14 mouse cellular contexts compared by ENCODE assay signal in the genomic region with DNA sequence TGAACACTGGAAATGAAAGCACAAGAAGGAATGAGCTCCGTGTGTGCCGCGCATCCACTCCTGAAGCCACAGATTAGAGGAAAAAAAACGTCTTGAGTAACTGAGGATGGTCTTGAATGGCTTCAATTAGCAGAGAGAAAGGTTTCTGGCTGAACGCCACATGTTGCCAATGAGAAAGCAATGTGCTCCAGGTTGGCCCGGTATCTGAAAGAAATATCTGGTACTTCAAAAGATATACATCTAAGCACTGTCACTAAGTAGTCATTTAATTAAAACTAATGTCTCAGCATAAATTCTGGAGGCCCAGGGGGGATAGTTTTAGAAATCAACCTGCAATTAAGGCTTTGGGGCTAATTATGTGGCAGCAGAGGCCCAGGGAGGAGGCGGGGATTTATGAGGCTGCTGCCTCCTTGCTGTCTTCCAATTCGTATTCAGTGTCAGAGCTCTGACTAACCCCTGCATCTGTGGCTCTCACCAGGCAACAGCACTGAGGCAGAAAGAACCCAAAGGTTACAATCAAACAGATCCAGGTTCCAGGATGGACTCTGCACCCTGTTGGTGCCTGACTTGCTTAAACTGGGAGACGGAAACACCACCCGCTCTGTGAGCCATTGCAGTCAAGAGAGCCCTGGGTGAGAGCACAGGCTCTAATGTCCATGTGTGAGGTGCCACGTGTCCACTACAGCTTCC.
DNase-seq lines count a peak whose midpoint lies in the region; ATAC-seq lines count a peak whose summit lies in the region.
"Had no signal": no experiment of that assay in that cellular context is flagged by ENCODE, and none has a peak within 500 bp of the region (broad histone marks: within the 10 kb centered on the region; RNA-seq: fewer than 3 reads in every experiment).

No protein-coding gene starts in this region.

- H3K4me3 ChIP-seq in hindbrain, embryonic 12.5 days: no peak overlapping the region
- H3K4me3 ChIP-seq in hindbrain, embryonic 10.5 days: no peak overlapping the region
- no peak overlapping the region for H3K4me3 ChIP-seq in embryonic facial prominence, embryonic 11.5 days (ENCODE audit: low read depth, low read length)
- no peak overlapping the region for H3K4me3 ChIP-seq in liver, embryonic 15.5 days (replicated peaks)
- H3K4me3 ChIP-seq: stomach, embryonic 15.5 days had no signal

- no peak overlapping the region for H3K27ac ChIP-seq in hindbrain, embryonic 12.5 days
- H3K27ac ChIP-seq in hindbrain, embryonic 10.5 days: no peak overlapping the region
- no peak overlapping the region for H3K27ac ChIP-seq in embryonic facial prominence, embryonic 11.5 days (replicated peaks; ENCODE audit: low read depth, low read length)
- no peak overlapping the region for H3K27ac ChIP-seq in liver, embryonic 15.5 days (replicated peaks)
- H3K27ac ChIP-seq: stomach, embryonic 15.5 days had no signal

- no peak overlapping the region for H3K4me2 ChIP-seq in hindbrain, embryonic 12.5 days (replicated peaks)
- H3K4me2 ChIP-seq in embryonic facial prominence, embryonic 11.5 days (ENCODE audit: low read depth, low read length): no peak overlapping the region
- H3K4me2 ChIP-seq in liver, embryonic 15.5 days: no peak overlapping the region
- H3K4me2 ChIP-seq: stomach, embryonic 15.5 days had no signal

- peak; percentile 38; the same call in 1 of the 2 replicates for ATAC-seq in hindbrain, embryonic 12.5 days (ENCODE audit: low FRiP score)
- no peak for ATAC-seq in embryonic facial prominence, embryonic 11.5 days (replicated peaks; ENCODE audit: insufficient number of reproducible peaks, low FRiP score, low TSS enrichment, low read depth)
- ATAC-seq in liver, embryonic 15.5 days (ENCODE audit: insufficient read depth): peak; percentile 50; the same call in 1 of the 2 replicates
- ATAC-seq: Patski had no signal

- WGBS in hindbrain, embryonic 12.5 days: 67% methylated on average over 11 of the region's 11 CpGs
- whole genome bisulfite sequencing in hindbrain, embryonic 10.5 days: 72% methylated on average over 11 of the region's 11 CpGs
- WGBS in embryonic facial prominence, embryonic 11.5 days: 48% methylated on average over 11 of the region's 11 CpGs
- 63% methylated on average over 11 of the region's 11 CpGs for WGBS in liver, embryonic 15.5 days (ENCODE audit: insufficient replicate concordance)

- no peaks in the 10 kb centered on the region for H3K9me3 ChIP-seq in hindbrain, embryonic 12.5 days (replicated peaks)
- no peaks in the 10 kb centered on the region for H3K9me3 ChIP-seq in hindbrain, embryonic 10.5 days
- H3K9me3 ChIP-seq in embryonic facial prominence, embryonic 11.5 days (replicated peaks; ENCODE audit: control insufficient read depth, low read length): no peaks in the 10 kb centered on the region
- H3K9me3 ChIP-seq in liver, embryonic 15.5 days (replicated peaks): no peaks in the 10 kb centered on the region
- H3K9me3 ChIP-seq: stomach, embryonic 15.5 days had no signal

- H3K27me3 ChIP-seq in hindbrain, embryonic 12.5 days: no peaks in the 10 kb centered on the region
- no peaks in the 10 kb centered on the region for H3K27me3 ChIP-seq in hindbrain, embryonic 10.5 days (ENCODE audit: insufficient read depth, poor library complexity, severe bottlenecking)
- no peaks in the 10 kb centered on the region for H3K27me3 ChIP-seq in embryonic facial prominence, embryonic 11.5 days (ENCODE audit: control insufficient read depth, insufficient read depth, low read length)
- no peaks in the 10 kb centered on the region for H3K27me3 ChIP-seq in liver, embryonic 15.5 days
- H3K27me3 ChIP-seq: Patski; stomach, embryonic 15.5 days had no signal

- H3K4me1 ChIP-seq in hindbrain, embryonic 12.5 days: peaks cover 9% of the 10 kb centered on the region; the same call in 1 of the 2 replicates
- peaks cover 27% of the 10 kb centered on the region for H3K4me1 ChIP-seq in hindbrain, embryonic 10.5 days (replicated peaks)
- peaks cover 2% of the 10 kb centered on the region; the same call in 1 of the 2 replicates for H3K4me1 ChIP-seq in embryonic facial prominence, embryonic 11.5 days (ENCODE audit: control insufficient read depth, insufficient read depth, low read length)
- H3K4me1 ChIP-seq in liver, embryonic 15.5 days (replicated peaks): 0 out of 2 replicates have a peak, but pooled peaks cover 14% of the 10 kb centered on the region

- DNase-seq in hindbrain, embryonic 10.5 days (ENCODE audit: low spot score): no peak
- peak; percentile 58 for DNase-seq in embryonic facial prominence, embryonic 11.5 days (ENCODE audit: low spot score)
- DNase-seq in kidney, adult 9 months: peak; percentile 93
- DNase-seq in retina, embryonic 14.5 days (ENCODE audit: low spot score): no peak
- DNase-seq in natural killer cell, adult 2 months (ENCODE audit: low spot score in 2 of 2): no peak
- no peak for DNase-seq in layer of hippocampus, adult 9-10 months (ENCODE audit: low spot score)
- DNase-seq: adrenal gland, postnatal 25 days; cerebellum, adult 18-20 months; gastrocnemius, postnatal 36 days; lung, adult 18-20 months had no signal

- no peaks in the 10 kb centered on the region for H3K36me3 ChIP-seq in hindbrain, embryonic 12.5 days
- no peaks in the 10 kb centered on the region for H3K36me3 ChIP-seq in hindbrain, embryonic 10.5 days
- H3K36me3 ChIP-seq in embryonic facial prominence, embryonic 11.5 days (replicated peaks; ENCODE audit: control insufficient read depth, insufficient read depth, low read depth, low read length): no peaks in the 10 kb centered on the region
- H3K36me3 ChIP-seq in liver, embryonic 15.5 days (replicated peaks): no peaks in the 10 kb centered on the region
- H3K36me3 ChIP-seq: stomach, embryonic 15.5 days had no signal

- H3K9ac ChIP-seq in hindbrain, embryonic 12.5 days: no peak overlapping the region
- H3K9ac ChIP-seq in embryonic facial prominence, embryonic 11.5 days (replicated peaks; ENCODE audit: low read length): no peak overlapping the region
- H3K9ac ChIP-seq in liver, embryonic 15.5 days: no peak overlapping the region
- H3K9ac ChIP-seq: stomach, embryonic 15.5 days had no signal

Comparison
In these comparisons a context has a peak if more than half of its experiments do, and no peak if none do; other contexts are left out.
1. DNase-seq: peak in embryonic facial prominence, embryonic 11.5 days (single experiment) and kidney, adult 9 months (single experiment); none in hindbrain, embryonic 10.5 days (single experiment), retina, embryonic 14.5 days (single experiment), natural killer cell, adult 2 months (0 of 2) and layer of hippocampus, adult 9-10 months (single experiment).